Mouse (Mus musculus): ENCODE measurements around the gene Anapc11.

GRCm38 (mm10) chr11:120629911-120630310, 31.7 kb downstream of the Anapc11 start:
- TF ChIP-seq POLR2A (IDR thresholded peaks at IDR 0.05; ENCODE audit: low read depth, low read length) = no peak
- no peak for TF ChIP-seq CTCF (conservative IDR thresholded peaks at IDR 0.05; ENCODE audit: insufficient read depth, insufficient read length, low read depth, low read length)
